Mouse (Mus musculus): ENCODE measurements around the gene Sec13.

- TF ChIP-seq CTCF (IDR thresholded peaks at IDR 0.05; ENCODE audit: low read depth) (no peak), EP300 (IDR thresholded peaks at IDR 0.05; ENCODE audit: low read depth) (no peak)
Measured at GRCm38 (mm10) chr6:113749119-113749685, 8.7 kb upstream of the Sec13 start.

All from liver, postnatal 0 days (tissue).